8 mouse cellular contexts compared by ENCODE assay signal in genomic region chr5:90588708-90589595, GRCm38 (mm10). TPM values are rescaled to one million over a fixed set of nuclear protein-coding genes. Genes with fewer than 3 reads are reported as not detected.
DNase-seq lines count a peak whose midpoint lies in the region; ATAC-seq lines count a peak whose summit lies in the region.

No protein-coding gene starts in this region.

- peak overlapping the region; percentile 57 for H3K9ac ChIP-seq in hindbrain, embryonic 15.5 days

- peak overlapping the region; percentile 89 for H3K4me2 ChIP-seq in hindbrain, embryonic 15.5 days

- H3K27me3 ChIP-seq in hindbrain, embryonic 15.5 days, result no peaks in the 10 kb centered on the region

- H3K9me3 ChIP-seq in hindbrain, embryonic 15.5 days, result no peaks in the 10 kb centered on the region

- peak; percentile 82 for ATAC-seq in hindbrain, embryonic 15.5 days (ENCODE audit: low FRiP score, low read depth)

- no peaks in the 10 kb centered on the region for H3K36me3 ChIP-seq in hindbrain, embryonic 15.5 days

- peak overlapping the region; percentile 49 for H3K4me3 ChIP-seq in hindbrain, embryonic 15.5 days

- DNase-seq in ZHBTc4 (ENCODE audit: low read depth, low spot score), result peak; percentile 73
- peak; percentile 72 to 80 for DNase-seq in cerebellum, postnatal 25 days
- DNase-seq in frontal cortex, postnatal 14 days (ENCODE audit: low spot score in 2 of 2), result peak; percentile 67 to 78
- DNase-seq in layer of hippocampus, postnatal 25 days (ENCODE audit: extremely low spot score in 1 of 2, low spot score in 1 of 2), result peak; percentile 56 to 75
- peak; percentile 84 for DNase-seq in lung, postnatal 10 days
- peak; percentile 51 for DNase-seq in ovary, postnatal 36 days (ENCODE audit: low spot score)
- DNase-seq in urinary bladder, adult 2 months (ENCODE audit: low spot score), result peak; percentile 36

- H3K4me1 ChIP-seq in hindbrain, embryonic 15.5 days (replicated peaks), result peaks cover 3% of the 10 kb centered on the region; the same call in 1 of the 2 replicates

- WGBS in hindbrain, embryonic 15.5 days, result 23% methylated on average over 25 of the region's 25 CpGs

- H3K27ac ChIP-seq in hindbrain, embryonic 15.5 days (replicated peaks), result no peak overlapping the region

RNA-seq across cellular contexts. Expression of gene 5830473C10Rik, which starts 28.0 kb away (rescaled TPM):
- 0.08 TPM in 1 of 2 replicates, not detected in the other for polyA plus RNA-seq in hindbrain, embryonic 15.5 days (2015; fragmentation: Nextera tagmentation; extraction: Ambion mirVana)
- not detected for total RNA-seq in layer of hippocampus, postnatal 25 days (2021)
- polyA plus RNA-seq in urinary bladder, adult 2 months (2012; rRNA removed), result not detected in 2 replicates

RNA-seq across cellular contexts. Expression of gene Rassf6, which starts 51.5 kb away (rescaled TPM):
- 2.4 TPM in 2 replicates for polyA plus RNA-seq in hindbrain, embryonic 15.5 days (2015; fragmentation: Nextera tagmentation; extraction: Ambion mirVana)
- total RNA-seq in layer of hippocampus, postnatal 25 days (2021), result 1 to 10 TPM in 1 of 2 experiments, under 1 TPM in 1; 0.42 to 1.0 TPM
- 12.3 and 14.6 TPM in 2 replicates for polyA plus RNA-seq in urinary bladder, adult 2 months (2012; rRNA removed)
